ENCODE assay signal across 8 mouse cellular contexts in genomic region chr11:120850331-120851030, GRCm38 (mm10). TPM values are rescaled to one million over a fixed set of nuclear protein-coding genes. Genes with fewer than 3 reads are reported as not detected.
DNase-seq lines count a peak whose midpoint lies in the region; ATAC-seq lines count a peak whose summit lies in the region.

No protein-coding gene starts in this region.

- H3K9me3 ChIP-seq in lung, embryonic 16.5 days (ENCODE audit: control insufficient read depth, low read length), result no peaks in the 10 kb centered on the region
- no peaks in the 10 kb centered on the region for H3K9me3 ChIP-seq in hindbrain, embryonic 13.5 days

- H3K27ac ChIP-seq in lung, embryonic 16.5 days (ENCODE audit: low read length), result peak overlapping the region; percentile 41
- no peak overlapping the region for H3K27ac ChIP-seq in hindbrain, embryonic 13.5 days

- no peak overlapping the region for H3K4me3 ChIP-seq in lung, embryonic 16.5 days (ENCODE audit: low read length)
- no peak overlapping the region for H3K4me3 ChIP-seq in hindbrain, embryonic 13.5 days

- H3K27me3 ChIP-seq in lung, embryonic 16.5 days (ENCODE audit: control insufficient read depth, insufficient read depth, low read depth, low read length), result no peaks in the 10 kb centered on the region
- no peaks in the 10 kb centered on the region for H3K27me3 ChIP-seq in hindbrain, embryonic 13.5 days

- H3K4me2 ChIP-seq in lung, embryonic 16.5 days (ENCODE audit: low read depth, low read length), result no peak overlapping the region
- no peak overlapping the region for H3K4me2 ChIP-seq in hindbrain, embryonic 13.5 days

- H3K36me3 ChIP-seq in lung, embryonic 16.5 days (ENCODE audit: control insufficient read depth, insufficient read depth, low read length), result no peaks in the 10 kb centered on the region
- H3K36me3 ChIP-seq in hindbrain, embryonic 13.5 days, result no peaks in the 10 kb centered on the region

- H3K9ac ChIP-seq in lung, embryonic 16.5 days (ENCODE audit: low read length), result peak overlapping the region; percentile 5; the same call in 1 of the 2 replicates
- no peak overlapping the region for H3K9ac ChIP-seq in hindbrain, embryonic 13.5 days

- WGBS in lung, embryonic 16.5 days, result 53% methylated on average over 2 of the region's 2 CpGs
- 78% methylated on average over 2 of the region's 2 CpGs for WGBS in hindbrain, embryonic 13.5 days

- ATAC-seq in erythroblast, adult 5-6 weeks (replicated peaks; ENCODE audit: low FRiP score, poor library complexity, severe bottlenecking), result 0 out of 2 replicates have a peak, but pooled peaks have one; percentile 37
- ATAC-seq in lung, embryonic 16.5 days (ENCODE audit: low read depth), result peak; percentile 57
- ATAC-seq in hindbrain, embryonic 13.5 days (ENCODE audit: low FRiP score), result no peak

- H3K4me1 ChIP-seq in lung, embryonic 16.5 days (replicated peaks; ENCODE audit: control insufficient read depth, insufficient read depth, low read length), result peaks cover 38% of the 10 kb centered on the region
- H3K4me1 ChIP-seq in hindbrain, embryonic 13.5 days (replicated peaks), result no peaks in the 10 kb centered on the region

- peak; percentile 57 for DNase-seq in urinary bladder, postnatal 14 days (ENCODE audit: low spot score)
- DNase-seq in urinary bladder, postnatal 10 days (ENCODE audit: low spot score), result no peak
- no peak for DNase-seq in left cerebral cortex, postnatal 25 days (ENCODE audit: low spot score in 2 of 2)
- DNase-seq in thymus, adult 18-20 months, result no peak
- DNase-seq in frontal cortex, postnatal 36 days (ENCODE audit: low spot score in 2 of 2), result no peak

- intact Hi-C loops in left cerebral cortex, postnatal 25 days (cut with DNase I), result no loop called here

RNA-seq across cellular contexts. Expression of gene Fasn, which starts 26.1 kb away (rescaled TPM):
- total RNA-seq in erythroblast, adult 5-6 weeks (2015; ENCODE audit: low replicate concordance), result 6.5 and 7.9 TPM in 2 replicates
- 2.6 TPM in 2 replicates for total RNA-seq in erythroblast, adult 5-6 weeks (2017; ENCODE audit: low replicate concordance)
- 50.6 and 53.5 TPM in 2 replicates for polyA plus RNA-seq in lung, embryonic 16.5 days (2015; fragmentation: Nextera tagmentation; extraction: Ambion mirVana)
- 100 to 1,000 TPM; 168 to 171 TPM for total RNA-seq in left cerebral cortex, postnatal 25 days (2021)
- 67.9 and 69.7 TPM in 2 replicates for polyA plus RNA-seq in hindbrain, embryonic 13.5 days (2015; fragmentation: Nextera tagmentation; extraction: Ambion mirVana)

RNA-seq across cellular contexts. Expression of gene Dus1l, which starts 54.3 kb away (rescaled TPM):
- 10.0 and 12.5 TPM in 2 replicates for total RNA-seq in erythroblast, adult 5-6 weeks (2015; ENCODE audit: low replicate concordance)
- 6.4 and 8.5 TPM in 2 replicates for total RNA-seq in erythroblast, adult 5-6 weeks (2017; ENCODE audit: low replicate concordance)
- 74.0 and 80.9 TPM in 2 replicates for polyA plus RNA-seq in lung, embryonic 16.5 days (2015; fragmentation: Nextera tagmentation; extraction: Ambion mirVana)
- 10 to 100 TPM; 40.0 to 42.8 TPM for total RNA-seq in left cerebral cortex, postnatal 25 days (2021)
- 45.6 and 48.6 TPM in 2 replicates for polyA plus RNA-seq in hindbrain, embryonic 13.5 days (2015; fragmentation: Nextera tagmentation; extraction: Ambion mirVana)

Comparison
In these comparisons a context has a peak if more than half of its experiments do, and no peak if none do; other contexts are left out.
1. RNA of gene Fasn, which starts 26.1 kb away (total RNA-seq): 168 to 171 TPM in left cerebral cortex, postnatal 25 days; 2.6 to 7.9 TPM in erythroblast, adult 5-6 weeks; every median in the first group is over 10 times any median in the second.